Mouse (Mus musculus) embryo, embryonic 9.5 days (tissue): ENCODE data around the gene Rad51c.
A peak's percentile ranks its signal among the peaks of the same experiment; 100 is the strongest.

ENCODE experiments used
- DNase-seq: peaks from one replicate; pipeline ENCODE4 v3.0.0-alpha.2; 2017; ENCODE audit errors: extremely low spot score

The Rad51c gene

DNA sequence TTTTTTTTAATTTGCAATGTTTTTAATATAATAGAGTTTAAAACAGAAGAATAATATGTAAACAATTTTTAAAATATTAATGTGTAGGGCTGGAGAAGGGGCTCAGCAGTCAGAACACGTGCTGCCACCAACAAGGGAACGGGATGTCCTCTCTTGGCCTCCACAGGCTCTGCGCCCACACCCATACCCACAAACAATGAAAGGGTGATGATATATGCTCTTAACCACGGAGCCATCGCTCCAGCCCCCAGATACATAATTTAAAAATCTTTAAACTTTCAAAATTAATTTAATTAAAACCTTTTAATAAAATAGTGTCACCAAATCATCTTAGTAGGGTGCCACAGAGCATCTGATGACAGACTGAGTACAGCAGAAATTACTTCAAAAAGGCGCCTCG, 37.7 kb downstream of the Rad51c start:
- no peak for DNase-seq

DNA sequence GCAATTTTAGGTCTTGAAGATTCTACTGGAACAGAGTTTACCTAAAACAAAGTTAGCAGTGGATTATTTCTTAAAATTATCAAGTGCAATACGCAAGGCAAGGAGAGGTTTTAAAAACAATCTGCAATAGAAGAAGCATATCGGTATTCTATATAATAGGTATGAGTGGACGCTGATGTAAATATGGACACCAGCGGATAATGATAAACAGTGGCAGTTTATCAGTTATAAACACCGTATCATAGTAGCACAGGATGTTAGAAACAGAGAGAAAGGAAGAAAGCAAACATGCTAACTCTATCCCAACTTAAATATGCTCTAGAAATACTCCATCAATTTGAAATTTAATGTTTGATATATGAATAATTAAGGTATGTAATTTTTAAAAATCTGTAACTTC, 39.6 kb downstream of the Rad51c start:
- no peak for DNase-seq

DNA sequence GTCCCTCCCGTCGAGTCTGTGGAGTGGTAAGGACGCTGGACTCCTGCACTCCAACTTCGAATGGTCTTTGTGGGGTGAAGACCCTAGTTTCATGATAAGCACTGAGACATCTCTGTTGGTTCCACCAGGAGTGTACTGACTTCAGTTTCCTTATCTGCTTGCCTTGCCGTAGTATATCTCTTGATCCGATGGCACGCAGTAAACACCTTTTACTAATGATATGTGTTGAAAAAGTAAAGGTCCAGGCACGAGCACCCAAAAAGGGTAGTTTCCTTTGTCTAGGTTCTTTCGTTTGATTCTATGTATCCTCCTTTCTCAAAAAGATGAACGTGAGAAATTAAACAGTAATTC, 45.5 kb downstream of the Rad51c start:
- no peak for DNase-seq

DNA sequence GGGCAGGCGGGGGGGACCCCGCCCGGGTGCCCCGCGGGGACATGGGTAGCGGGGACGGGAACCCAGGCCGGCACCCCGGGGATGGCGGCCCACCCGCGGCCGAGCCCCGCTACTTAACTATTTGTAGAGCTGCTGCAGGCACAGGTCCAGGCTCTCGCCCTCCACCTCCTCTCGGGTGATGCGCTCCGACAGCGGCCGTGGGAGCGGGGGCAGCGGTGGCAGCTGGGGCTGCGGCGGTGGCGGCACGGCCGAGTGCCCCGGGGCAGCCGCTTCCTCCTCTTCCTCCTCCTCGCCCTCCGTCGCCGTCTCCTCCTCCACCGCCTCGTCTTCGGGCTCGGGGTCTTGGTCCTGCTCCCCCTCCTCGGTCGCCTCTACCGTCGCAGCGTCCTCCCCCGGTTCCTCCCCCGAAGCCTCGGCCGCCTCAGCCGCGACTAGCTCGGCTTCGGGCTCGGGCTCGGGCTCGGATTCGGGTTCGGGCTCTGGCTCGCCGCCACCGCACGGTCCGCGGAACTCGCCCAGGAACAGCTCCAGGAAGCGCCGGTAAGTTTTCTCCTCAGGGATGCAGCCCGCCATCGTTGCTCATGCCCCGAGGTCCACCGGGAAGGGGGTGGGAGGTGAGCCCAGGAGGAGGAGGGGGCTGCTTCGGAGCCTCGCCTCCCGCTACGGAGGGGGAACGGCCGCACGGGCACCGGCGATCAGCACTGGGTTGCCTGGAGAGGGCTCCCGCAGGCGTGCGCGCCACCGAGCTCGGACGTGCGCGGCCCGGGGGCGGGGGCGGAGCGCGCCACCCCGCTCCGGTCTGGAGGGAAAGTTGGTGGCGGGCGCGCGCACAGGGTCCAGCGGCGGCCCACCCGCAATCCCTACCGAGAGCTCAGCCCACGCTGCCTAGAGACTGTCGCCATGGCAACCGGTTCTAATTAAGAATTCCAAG, 46.2 kb downstream of the Rad51c start, which contains the start of gene Ppm1e:
Gene Ppm1e (minus strand): TSS at position 693 of the 931 bp plus-strand sequence.
- peak; percentile 87 for DNase-seq

- peak; percentile 45 for DNase-seq
These were observed 47.1 kb downstream of the Rad51c start for GRCm38 (mm10) chr11:87357317-87358300.

GRCm38 (mm10) chr11:87354861-87355260, 49.9 kb downstream of the Rad51c start:
- no peak for DNase-seq

- DNase-seq, result no peak
These were observed 51.0 kb downstream of the Rad51c start for GRCm38 (mm10) chr11:87353646-87354170.
